In the genomic region with DNA sequence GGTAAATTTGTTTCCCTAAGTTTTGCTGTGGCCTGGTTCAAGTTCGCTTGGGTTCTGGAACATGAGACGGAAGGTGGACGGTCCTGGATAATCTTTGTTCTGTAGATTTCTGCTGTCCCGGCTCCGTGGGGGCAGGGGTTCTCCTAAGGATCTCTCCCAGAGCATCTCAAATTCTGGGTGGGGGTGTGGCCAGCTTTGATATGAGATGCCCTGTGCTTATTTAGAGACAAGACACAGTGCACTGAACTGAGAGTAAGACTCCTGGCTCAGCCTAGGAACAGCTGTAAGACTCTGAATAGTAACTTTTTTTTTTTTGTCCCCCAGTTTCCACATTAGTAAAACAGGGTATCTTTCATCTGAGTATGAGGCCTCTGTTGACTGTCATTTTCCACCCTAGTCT, we compare ENCODE assay signal across 8 mouse cellular contexts. TPM values are rescaled to one million over a fixed set of nuclear protein-coding genes. Genes with fewer than 3 reads are reported as not detected.
DNase-seq lines count a peak whose midpoint lies in the region; ATAC-seq and TF ChIP-seq lines count a peak whose summit lies in the region.

No protein-coding gene starts in this region.

- H3K36me3 ChIP-seq in heart, embryonic 14.5 days (ENCODE audit: control insufficient read depth, insufficient read depth, low read length): peaks cover 4% of the 10 kb centered on the region
- peaks cover 6% of the 10 kb centered on the region; the same call in 1 of the 2 replicates for H3K36me3 ChIP-seq in ES-E14 (ENCODE audit: control insufficient read depth, insufficient read depth, low read length, poor library complexity, severe bottlenecking)
- peaks cover 36% of the 10 kb centered on the region for H3K36me3 ChIP-seq in erythroblast, embryonic 14.5 days (ENCODE audit: control insufficient read depth)
- H3K36me3 ChIP-seq in liver, embryonic 11.5 days (ENCODE audit: control insufficient read depth, insufficient read depth, low read length): no peaks in the 10 kb centered on the region

- DNase-seq in heart, adult 11 months: no peak
- DNase-seq in ES-E14 (ENCODE audit: low read depth, low spot score): no peak
- peak; percentile 61 for DNase-seq in liver, embryonic 11.5 days (ENCODE audit: low spot score)
- DNase-seq in left cerebral cortex, postnatal 25 days (ENCODE audit: low spot score in 2 of 2): no peak
- DNase-seq in left cerebral cortex, postnatal 14 days (ENCODE audit: low spot score in 2 of 2): no peak

- 5% methylated on average over 5 of the region's 5 CpGs for WGBS in heart, embryonic 14.5 days
- 1% methylated on average over 5 of the region's 5 CpGs for WGBS in liver, embryonic 11.5 days

- in situ Hi-C loops in ES-E14 (cut with MboI; ENCODE audit: low sequenced_read_pairs in 2 of 2, unreplicated experiment in 2 of 2): no loop called here

- H3K27ac ChIP-seq in heart, embryonic 14.5 days (replicated peaks in 1 of 2; ENCODE audit: control insufficient read depth in 1 of 2, insufficient read depth in 1 of 2, low read depth in 2 of 2, low read length in 2 of 2): peak overlapping the region; percentile 14 to 60; a peak in 1 of 4 replicates
- H3K27ac ChIP-seq in ES-E14 (ENCODE audit: insufficient read depth, low read depth, low read length, poor library complexity, severe bottlenecking): no peak overlapping the region
- H3K27ac ChIP-seq in liver, embryonic 11.5 days (ENCODE audit: low read depth, low read length): no peak overlapping the region

- H3K4me3 ChIP-seq in heart, embryonic 14.5 days (ENCODE audit: control insufficient read depth in 1 of 2, insufficient read depth in 1 of 2, low read depth in 1 of 2, low read length in 2 of 2): peak overlapping the region; percentile 73 to 89
- H3K4me3 ChIP-seq in ES-E14 (ENCODE audit: insufficient read depth in 1 of 2, low read depth in 1 of 2, low read length in 2 of 2, poor library complexity in 1 of 2, severe bottlenecking in 1 of 2): peak overlapping the region; percentile 76 to 97
- H3K4me3 ChIP-seq in erythroblast, embryonic 14.5 days (replicated peaks): peak overlapping the region; percentile 87
- peak overlapping the region; percentile 76 for H3K4me3 ChIP-seq in liver, embryonic 11.5 days (ENCODE audit: low read depth, low read length)

- H3K4me1 ChIP-seq in heart, embryonic 14.5 days (ENCODE audit: control insufficient read depth in 2 of 2, insufficient read depth in 2 of 2, low read length in 2 of 2): peaks cover 7% of the 10 kb centered on the region in 2 experiments
- H3K4me1 ChIP-seq in ES-E14 (ENCODE audit: control insufficient read depth in 2 of 2, insufficient read depth in 2 of 2, low read length in 2 of 2, poor library complexity in 1 of 2): no peaks in the 10 kb centered on the region; a peak in 1 of 4 replicates
- H3K4me1 ChIP-seq in erythroblast, embryonic 14.5 days (ENCODE audit: control insufficient read depth): peaks cover 39% of the 10 kb centered on the region
- peaks cover 13% of the 10 kb centered on the region for H3K4me1 ChIP-seq in liver, embryonic 11.5 days (replicated peaks; ENCODE audit: control insufficient read depth, insufficient read depth, low read length)

- intact Hi-C loops in left cerebral cortex, postnatal 25 days (cut with DNase I): no loop called here
- intact Hi-C loops in left cerebral cortex, postnatal 14 days (cut with DNase I): no loop called here

- no peak for ATAC-seq in heart, embryonic 14.5 days (ENCODE audit: insufficient number of reproducible peaks, insufficient read depth, low FRiP score, low read depth)
- ATAC-seq in liver, embryonic 11.5 days (replicated peaks; ENCODE audit: low FRiP score): peak; percentile 33
- no peak for ATAC-seq in inflammation-experienced regulatory T-cells, adult 6 months

- 0 out of 2 replicates have a peak, but pooled peaks cover 3% of the 10 kb centered on the region for H3K27me3 ChIP-seq in heart, embryonic 14.5 days (ENCODE audit: control insufficient read depth, insufficient read depth, low read length)
- H3K27me3 ChIP-seq in erythroblast, embryonic 14.5 days (ENCODE audit: control insufficient read depth): peaks cover 2% of the 10 kb centered on the region; the same call in 1 of the 2 replicates
- no peaks in the 10 kb centered on the region for H3K27me3 ChIP-seq in liver, embryonic 11.5 days (replicated peaks; ENCODE audit: control insufficient read depth, insufficient read depth, low read length)

- peak overlapping the region; percentile 85 for H3K9ac ChIP-seq in heart, embryonic 14.5 days (ENCODE audit: low read length)
- H3K9ac ChIP-seq in ES-E14 (ENCODE audit: insufficient read depth, low read depth, low read length, poor library complexity, severe bottlenecking): peak overlapping the region; percentile 76
- peak overlapping the region; percentile 82 for H3K9ac ChIP-seq in liver, embryonic 11.5 days (ENCODE audit: low read depth, low read length)

- peak overlapping the region; percentile 98 for H3K4me2 ChIP-seq in heart, embryonic 14.5 days (ENCODE audit: low read length)
- H3K4me2 ChIP-seq in liver, embryonic 11.5 days: peak overlapping the region; percentile 84

- no peaks in the 10 kb centered on the region for H3K9me3 ChIP-seq in heart, embryonic 14.5 days (ENCODE audit: control insufficient read depth, low read length)
- H3K9me3 ChIP-seq in ES-E14 (ENCODE audit: control insufficient read depth, insufficient read depth, low read depth, low read length): no peaks in the 10 kb centered on the region
- no peaks in the 10 kb centered on the region for H3K9me3 ChIP-seq in erythroblast, embryonic 14.5 days (ENCODE audit: control insufficient read depth, low read length)
- no peaks in the 10 kb centered on the region for H3K9me3 ChIP-seq in liver, embryonic 11.5 days (ENCODE audit: control insufficient read depth, low read length)

TF ChIP-seq in ES-E14, 5 proteins besides CTCF, POLR2A, EP300 and RAD21:
- TF ChIP-seq MAFK (IDR thresholded peaks at IDR 0.05; ENCODE audit: insufficient read depth, low read depth, low read length) (no peak), ZNF384 (IDR thresholded peaks at IDR 0.05; ENCODE audit: low read depth, low read length) (no peak), CHD2 (IDR thresholded peaks at IDR 0.05; ENCODE audit: low read depth, low read length) (no peak), ZC3H11A (IDR thresholded peaks at IDR 0.05; ENCODE audit: borderline replicate concordance, low read depth, low read length) (no peak), HCFC1 (IDR thresholded peaks at IDR 0.05; ENCODE audit: borderline replicate concordance, insufficient read depth, low read length) (no peak)

RNA-seq across cellular contexts. Expression of gene Ccdc134, which starts 0.7 kb away (rescaled TPM):
- 7.1 and 8.5 TPM in 2 replicates for polyA plus RNA-seq in heart, embryonic 14.5 days (2014; fragmentation: Nextera tagmentation; extraction: Ambion mirVana)
- total RNA-seq in ES-E14 (2012; rRNA removed): 28.8 and 31.7 TPM in 2 replicates
- 0.70 and 0.73 TPM in 2 replicates for polyA plus RNA-seq in erythroblast, embryonic 14.5 days (2012)
- polyA plus RNA-seq in liver, embryonic 11.5 days (2014; fragmentation: Nextera tagmentation; extraction: Ambion mirVana): 17.1 and 17.5 TPM in 2 replicates
- polyA plus RNA-seq in inflammation-experienced regulatory T-cells, adult 6 months (2017; shearing (Covaris generic)): 10 to 100 TPM; 19.9 to 26.0 (median 20.8) TPM
- total RNA-seq in left cerebral cortex, postnatal 25 days (2021): 10 to 100 TPM; 13.6 to 13.8 TPM
- 10 to 100 TPM; 10.1 to 12.9 TPM for total RNA-seq in left cerebral cortex, postnatal 14 days (2021)

RNA-seq across cellular contexts. Expression of gene Srebf2, which starts 18.6 kb away (rescaled TPM):
- polyA plus RNA-seq in heart, embryonic 14.5 days (2014; fragmentation: Nextera tagmentation; extraction: Ambion mirVana): 59.8 and 62.1 TPM in 2 replicates
- 173 and 211 TPM in 2 replicates for total RNA-seq in ES-E14 (2012; rRNA removed)
- 14.2 and 17.0 TPM in 2 replicates for polyA plus RNA-seq in erythroblast, embryonic 14.5 days (2012)
- polyA plus RNA-seq in liver, embryonic 11.5 days (2014; fragmentation: Nextera tagmentation; extraction: Ambion mirVana): 99.7 and 101 TPM in 2 replicates
- polyA plus RNA-seq in inflammation-experienced regulatory T-cells, adult 6 months (2017; shearing (Covaris generic)): 10 to 100 TPM; 28.4 to 42.6 (median 35.6) TPM
- total RNA-seq in left cerebral cortex, postnatal 25 days (2021): 100 to 1,000 TPM; 179 to 183 TPM
- total RNA-seq in left cerebral cortex, postnatal 14 days (2021): 100 to 1,000 TPM; 173 to 195 TPM

RNA-seq across cellular contexts. Expression of gene Mei1, which starts 58.6 kb away (rescaled TPM):
- not detected in 2 replicates for polyA plus RNA-seq in heart, embryonic 14.5 days (2014; fragmentation: Nextera tagmentation; extraction: Ambion mirVana)
- total RNA-seq in ES-E14 (2012; rRNA removed): 0.40 and 0.42 TPM in 2 replicates
- not detected in 2 replicates for polyA plus RNA-seq in erythroblast, embryonic 14.5 days (2012)
- polyA plus RNA-seq in liver, embryonic 11.5 days (2014; fragmentation: Nextera tagmentation; extraction: Ambion mirVana): not detected in 2 replicates
- under 1 TPM in 1 of 3 experiments, not detected in 2; 0.12 TPM for polyA plus RNA-seq in inflammation-experienced regulatory T-cells, adult 6 months (2017; shearing (Covaris generic))
- total RNA-seq in left cerebral cortex, postnatal 25 days (2021): 1 to 10 TPM; 2.5 to 2.8 TPM
- total RNA-seq in left cerebral cortex, postnatal 14 days (2021): under 1 TPM; 0.72 to 0.79 TPM

Comparison
In these comparisons a context has a peak if more than half of its experiments do, and no peak if none do; other contexts are left out.
1. H3K27ac ChIP-seq: peak in heart, embryonic 14.5 days (2 of 2); none in ES-E14 (single experiment) and liver, embryonic 11.5 days (single experiment).
2. Peak in every context shown above with its lines, with median percentiles within 50 percentile points of each other: H3K4me3 ChIP-seq and H3K9ac ChIP-seq.